Mouse (Mus musculus) ovary, postnatal 36 days (tissue): ENCODE measurements around the gene Col13a1.

Experiments
- DNase-seq: peaks from one replicate; pipeline ENCODE4 v3.0.0; 2022; ENCODE audit warnings: low spot score, mixed read lengths

Col13a1 gene

GRCm38 (mm10) chr10:61978866-61979340 lies at the start of gene Col13a1:
Col13a1 (minus strand) TSS chr10:61979108.
- DNase-seq: peak; percentile 20

GRCm38 (mm10) chr10:62027699-62028098 lies 48.8 kb upstream of the Col13a1 start:
- DNase-seq: no peak

- DNase-seq: no peak
These were observed 45.1 kb upstream of the Col13a1 start for GRCm38 (mm10) chr10:62023821-62024551.

- DNase-seq: no peak
These were observed 41.2 kb upstream of the Col13a1 start for GRCm38 (mm10) chr10:62020068-62020620.

GRCm38 (mm10) chr10:62019386-62020067 lies 40.6 kb upstream of the Col13a1 start:
- no peak for DNase-seq

GRCm38 (mm10) chr10:62016947-62017346 lies 38.0 kb upstream of the Col13a1 start:
- DNase-seq: no peak

- DNase-seq: no peak
These were observed 34.3 kb upstream of the Col13a1 start for GRCm38 (mm10) chr10:62013190-62013589.

- no peak for DNase-seq
These were observed 33.5 kb upstream of the Col13a1 start for GRCm38 (mm10) chr10:62012371-62012770.

GRCm38 (mm10) chr10:62009981-62010500 lies 31.1 kb upstream of the Col13a1 start:
- no peak for DNase-seq

- DNase-seq: no peak
These were observed 29.1 kb upstream of the Col13a1 start for GRCm38 (mm10) chr10:62007958-62008357.

GRCm38 (mm10) chr10:62006371-62006770 lies 27.5 kb upstream of the Col13a1 start:
- DNase-seq: no peak

- DNase-seq: no peak
These were observed 21.3 kb upstream of the Col13a1 start for GRCm38 (mm10) chr10:62000216-62000615.

GRCm38 (mm10) chr10:61999766-62000165 lies 20.9 kb upstream of the Col13a1 start:
- DNase-seq: no peak

- no peak for DNase-seq
These were observed 12.8 kb upstream of the Col13a1 start for GRCm38 (mm10) chr10:61991481-61992424.

GRCm38 (mm10) chr10:61980424-61980823 lies 1.5 kb upstream of the Col13a1 start:
- DNase-seq: peak; percentile 81

- peak; percentile 30 for DNase-seq
These were observed 619 bp downstream of the Col13a1 start for GRCm38 (mm10) chr10:61978112-61978865.

- no peak for DNase-seq
These were observed 1.4 kb downstream of the Col13a1 start for GRCm38 (mm10) chr10:61977392-61978096.

GRCm38 (mm10) chr10:61976987-61977386 lies 1.9 kb downstream of the Col13a1 start:
- DNase-seq: no peak

- no peak for DNase-seq
These were observed 4.3 kb downstream of the Col13a1 start for GRCm38 (mm10) chr10:61974581-61974980.

GRCm38 (mm10) chr10:61972041-61972440 lies 6.9 kb downstream of the Col13a1 start:
- DNase-seq: no peak
